Mouse (Mus musculus) testis, postnatal 14 days (tissue): Measurements from ENCODE around the gene Sgip1.

ENCODE experiments used
- DNase-seq: peaks from one replicate; pipeline ENCODE4 v3.0.0; 2021; ENCODE audit warnings: low spot score

The Sgip1 gene

DNA sequence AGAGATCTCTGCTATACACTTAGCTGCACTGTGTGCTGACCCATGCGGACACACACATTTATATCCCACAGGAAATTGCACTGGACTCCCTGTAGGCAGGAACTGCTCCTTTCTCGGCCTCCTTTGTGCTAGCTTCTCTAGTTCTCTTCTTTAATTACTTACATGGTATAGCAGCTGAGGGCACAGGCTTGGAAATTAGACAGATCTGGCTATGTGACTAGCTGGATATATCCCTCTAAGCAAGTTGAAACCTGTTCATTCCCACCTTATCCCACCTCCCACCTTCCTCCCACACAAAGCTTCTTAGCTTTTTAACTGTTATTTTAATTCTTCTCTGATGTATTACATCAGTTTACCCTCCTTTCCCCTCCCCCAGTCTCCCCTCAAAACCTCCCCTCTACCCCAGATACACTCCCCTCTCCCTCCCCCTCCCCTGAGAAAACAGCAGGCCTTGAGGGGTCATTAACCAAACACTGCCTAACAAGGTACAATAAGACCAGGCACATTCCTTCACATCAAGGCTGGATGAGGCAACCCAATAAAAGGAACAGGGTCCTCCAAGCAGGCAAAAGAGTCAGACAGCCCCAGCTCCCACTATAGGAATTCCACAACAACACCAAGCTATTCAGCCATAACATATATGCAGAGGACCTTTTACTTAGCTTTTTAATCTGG lies 34.6 kb downstream of the Sgip1 start:
- no peak for DNase-seq

DNA sequence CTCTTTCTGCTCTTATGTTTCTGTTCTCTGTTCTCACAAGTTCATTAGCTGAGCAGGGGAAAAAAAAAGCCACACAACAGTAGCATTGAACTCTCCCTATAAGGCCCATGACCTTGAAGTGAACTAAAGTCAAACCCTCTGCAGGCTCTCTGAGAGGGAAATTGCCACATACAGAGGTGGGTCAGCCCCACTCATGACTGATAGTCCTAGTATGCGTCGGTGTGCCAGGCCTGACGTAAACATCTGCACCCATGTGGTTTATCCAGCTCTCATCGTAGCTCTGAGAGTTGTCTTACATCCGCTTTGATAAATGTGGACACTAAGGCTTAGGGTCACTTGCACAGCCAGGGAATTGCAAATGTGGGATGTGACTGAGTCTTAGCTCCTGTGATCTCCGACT lies 38.8 kb downstream of the Sgip1 start:
- DNase-seq: no peak

DNA sequence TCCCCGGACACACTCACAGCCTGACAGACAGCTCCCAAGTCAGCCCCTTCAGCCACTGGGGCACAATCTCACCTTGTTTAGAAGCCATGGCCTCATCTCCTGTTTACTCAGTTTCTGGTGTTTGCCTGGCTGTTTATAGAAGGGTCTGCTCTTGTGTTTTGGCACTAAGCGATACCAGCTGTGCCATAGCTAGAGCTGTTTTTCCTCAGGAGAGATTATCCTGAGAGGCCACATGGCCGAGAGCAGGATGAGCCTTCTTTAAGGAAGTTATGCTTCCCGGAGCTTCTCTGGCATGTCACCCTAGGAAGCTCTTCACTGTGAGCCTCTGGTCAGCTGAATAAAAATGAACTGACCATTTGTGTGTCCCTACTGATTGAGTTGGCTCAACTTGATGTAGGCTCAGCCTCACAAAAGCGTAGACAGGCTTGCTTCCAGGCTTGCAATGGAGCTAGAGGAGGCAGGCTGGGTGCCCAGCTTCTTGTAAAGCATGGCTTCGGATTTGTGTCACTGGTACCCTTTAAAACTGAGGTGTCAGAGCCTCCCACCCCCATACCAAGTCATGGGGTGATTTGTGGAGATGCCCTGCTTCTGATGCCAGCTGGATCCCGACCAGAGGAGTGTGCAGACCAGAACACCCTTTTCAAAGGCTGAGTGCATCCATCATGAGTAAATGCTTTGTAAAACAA lies 42.1 kb downstream of the Sgip1 start:
- DNase-seq: no peak

DNA sequence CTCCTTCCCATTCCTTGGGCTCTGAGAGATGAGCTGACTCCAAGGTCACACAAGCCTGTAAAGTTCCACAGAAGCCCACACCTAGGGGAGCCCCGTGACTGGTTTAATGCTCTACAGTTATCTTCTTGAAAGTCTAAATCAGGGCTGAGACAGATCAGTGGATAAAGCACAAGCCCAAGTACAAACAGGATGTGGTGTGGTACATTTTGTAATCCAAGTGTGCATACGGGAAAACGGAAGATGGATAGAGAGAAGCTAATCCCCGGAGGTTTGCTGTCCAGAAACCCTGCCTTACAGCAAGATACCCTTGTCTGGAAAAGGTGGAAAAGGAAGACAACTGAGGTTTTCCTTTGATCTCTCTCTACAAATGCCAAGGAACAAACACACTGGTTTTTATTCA lies 44.1 kb downstream of the Sgip1 start:
- no peak for DNase-seq

DNA sequence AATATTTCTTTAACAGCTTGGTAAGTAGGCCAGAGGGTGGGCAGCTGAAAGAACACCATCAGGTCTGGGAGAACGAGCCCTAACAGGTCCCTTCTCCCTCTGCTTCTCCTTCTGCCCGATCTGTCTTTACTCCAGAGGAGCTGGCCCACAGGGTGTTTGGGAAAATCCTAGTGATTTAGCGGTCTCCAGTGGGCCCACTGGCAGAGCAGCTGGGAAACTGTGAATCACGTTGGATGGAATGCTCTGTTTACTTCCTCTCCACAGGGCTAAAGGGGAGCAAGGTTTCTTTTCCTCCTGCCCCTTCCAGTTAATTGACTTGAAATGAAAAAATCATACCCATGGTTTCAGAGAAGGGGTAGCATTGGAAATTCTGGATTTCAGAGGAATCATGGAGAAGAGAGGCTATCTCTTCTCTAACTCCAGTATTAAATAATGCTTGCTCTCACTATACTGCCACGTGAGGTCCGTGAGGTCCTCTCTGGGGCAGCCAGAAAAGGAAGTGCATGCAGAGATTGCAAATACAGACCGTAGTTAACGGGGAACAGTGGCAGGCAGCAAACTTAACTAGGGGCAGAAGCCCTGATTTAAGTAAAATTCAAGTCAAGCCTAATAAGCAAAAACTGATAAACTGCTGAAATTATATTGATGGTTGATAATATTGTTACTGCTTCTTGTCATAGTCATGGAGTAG lies 51.1 kb downstream of the Sgip1 start:
- no peak for DNase-seq

DNA sequence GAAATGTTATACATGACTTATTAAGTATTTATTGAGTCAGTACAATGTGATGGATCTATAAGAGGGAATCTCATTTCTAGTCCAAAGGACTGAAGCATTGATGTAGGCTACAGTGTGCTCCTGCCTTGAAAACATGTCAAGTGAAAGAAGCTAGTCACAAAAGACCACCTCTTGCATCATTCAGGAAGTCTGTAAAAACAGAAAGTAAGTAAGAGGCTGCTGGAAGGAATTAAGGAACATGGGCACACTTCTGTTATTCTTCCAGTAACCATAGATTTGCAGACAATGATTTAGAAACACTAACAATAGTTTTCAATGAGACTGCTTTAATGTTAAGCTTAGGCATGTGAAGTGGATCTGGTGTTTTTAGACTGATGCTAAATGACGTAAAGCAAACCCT lies 60.4 kb downstream of the Sgip1 start:
- no peak for DNase-seq

DNA sequence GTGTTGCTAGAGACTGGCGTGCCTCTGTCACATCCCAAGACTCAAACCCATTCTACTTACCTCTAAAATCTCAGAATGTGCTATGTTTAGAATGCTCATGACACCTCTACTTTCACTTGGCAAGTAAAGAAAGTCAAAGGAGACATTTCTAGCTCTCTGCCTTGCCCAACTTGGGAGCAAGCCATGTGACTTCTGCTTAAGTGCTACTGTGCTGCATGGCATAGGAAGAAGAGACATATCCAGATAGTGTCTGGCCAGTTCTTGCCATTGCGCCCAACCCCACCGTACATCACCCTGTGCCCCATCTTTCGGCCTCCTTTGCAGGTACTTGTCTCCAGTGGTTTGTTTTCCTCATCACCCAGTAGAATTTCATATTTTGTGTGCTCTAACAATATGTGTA lies 60.8 kb downstream of the Sgip1 start:
- DNase-seq: no peak

DNA sequence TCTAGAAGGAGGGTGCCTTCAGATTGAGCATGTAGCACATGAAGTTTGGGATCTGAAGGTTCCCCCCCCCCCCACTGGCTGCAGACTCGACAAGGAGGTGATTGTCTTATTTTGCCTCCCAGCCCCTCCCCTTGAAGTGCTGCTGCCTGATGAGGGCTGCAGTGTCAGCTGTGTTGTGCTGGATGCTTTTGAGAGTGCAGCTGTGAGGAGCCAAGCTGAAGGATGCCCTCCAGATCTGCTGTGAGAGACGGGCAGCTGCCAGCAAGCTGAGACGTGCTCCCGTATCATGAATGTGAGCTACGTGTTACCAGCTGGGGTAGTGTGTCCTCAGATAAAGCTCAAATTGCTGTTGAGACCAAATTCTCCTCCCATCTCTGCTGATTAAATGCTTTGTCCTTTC lies 63.5 kb downstream of the Sgip1 start:
- DNase-seq: no peak

DNA sequence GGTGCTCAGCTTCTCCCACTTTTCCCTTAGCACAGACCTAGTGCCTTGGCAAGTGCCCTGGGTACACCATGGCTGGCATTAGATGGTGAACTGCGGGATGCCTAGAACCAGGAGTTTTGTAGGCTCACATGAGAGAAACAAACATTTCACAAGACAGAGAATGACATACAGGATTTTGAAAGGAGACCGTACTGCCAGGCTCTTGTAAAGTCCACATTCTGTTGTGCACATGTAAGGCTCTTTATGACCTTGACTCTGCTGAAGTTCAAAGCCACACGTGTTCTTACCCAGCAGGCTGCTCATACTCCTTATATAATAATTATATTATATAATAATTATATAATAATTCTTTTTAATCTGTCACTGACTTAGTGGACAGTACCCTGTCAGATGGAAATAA lies 65.9 kb downstream of the Sgip1 start:
- DNase-seq: no peak

DNA sequence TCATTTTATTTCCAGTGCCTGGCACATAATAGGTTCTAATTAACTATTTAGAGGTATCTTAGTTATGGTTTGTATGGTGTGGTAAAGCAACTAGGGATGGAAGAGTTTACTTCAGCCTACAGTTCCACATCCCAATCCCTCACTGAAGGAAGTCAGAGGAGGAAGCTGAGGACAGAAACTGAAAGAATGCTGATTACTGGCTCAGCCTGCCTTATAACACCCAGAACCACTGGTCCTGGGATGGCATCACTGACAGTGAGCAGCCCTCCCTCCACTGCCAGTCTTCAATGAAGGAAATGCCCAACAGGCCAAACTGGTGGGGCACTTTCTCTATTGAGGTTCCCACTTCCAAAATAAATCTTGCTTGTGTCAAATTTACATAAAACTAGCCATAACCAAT lies 67.2 kb downstream of the Sgip1 start:
- DNase-seq: no peak

DNA sequence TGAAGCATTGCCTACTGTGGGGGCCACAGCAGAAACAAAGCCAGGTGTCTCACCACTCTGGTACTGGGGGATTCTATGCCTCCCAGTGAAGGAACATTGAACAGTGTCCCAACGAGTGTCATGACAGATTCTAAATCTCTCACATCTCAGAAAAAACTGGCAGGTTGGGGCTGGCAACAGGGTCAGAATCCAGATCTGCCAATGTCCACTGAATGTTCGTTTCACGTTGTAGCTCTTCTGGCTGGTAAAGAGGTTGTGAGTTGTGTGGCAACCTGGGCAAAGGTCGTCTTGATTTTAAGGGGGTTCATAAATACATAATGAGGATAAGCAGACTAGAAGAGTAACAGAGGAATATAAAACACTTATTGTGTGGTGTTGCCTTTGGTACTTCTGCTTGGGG lies 68.2 kb downstream of the Sgip1 start:
- DNase-seq: no peak

DNA sequence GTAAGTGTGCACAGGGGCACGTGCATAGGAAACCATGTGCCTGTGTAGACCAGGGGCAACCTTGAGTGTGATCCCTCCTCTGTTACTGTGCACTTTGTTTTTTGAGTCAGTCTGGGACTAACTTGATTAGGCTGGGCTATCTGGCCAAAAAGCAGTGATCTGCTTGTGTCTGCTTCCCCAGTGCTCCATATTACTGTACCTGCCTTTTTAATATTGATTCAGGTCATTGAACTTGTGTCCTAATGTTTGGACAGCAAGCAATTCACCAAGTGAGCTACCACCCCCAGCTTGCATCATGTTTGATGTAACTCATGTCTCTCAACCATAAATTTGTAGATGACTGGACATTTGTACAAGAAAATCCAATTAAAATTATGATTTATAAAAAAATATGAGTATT lies 69.2 kb downstream of the Sgip1 start:
- no peak for DNase-seq

DNA sequence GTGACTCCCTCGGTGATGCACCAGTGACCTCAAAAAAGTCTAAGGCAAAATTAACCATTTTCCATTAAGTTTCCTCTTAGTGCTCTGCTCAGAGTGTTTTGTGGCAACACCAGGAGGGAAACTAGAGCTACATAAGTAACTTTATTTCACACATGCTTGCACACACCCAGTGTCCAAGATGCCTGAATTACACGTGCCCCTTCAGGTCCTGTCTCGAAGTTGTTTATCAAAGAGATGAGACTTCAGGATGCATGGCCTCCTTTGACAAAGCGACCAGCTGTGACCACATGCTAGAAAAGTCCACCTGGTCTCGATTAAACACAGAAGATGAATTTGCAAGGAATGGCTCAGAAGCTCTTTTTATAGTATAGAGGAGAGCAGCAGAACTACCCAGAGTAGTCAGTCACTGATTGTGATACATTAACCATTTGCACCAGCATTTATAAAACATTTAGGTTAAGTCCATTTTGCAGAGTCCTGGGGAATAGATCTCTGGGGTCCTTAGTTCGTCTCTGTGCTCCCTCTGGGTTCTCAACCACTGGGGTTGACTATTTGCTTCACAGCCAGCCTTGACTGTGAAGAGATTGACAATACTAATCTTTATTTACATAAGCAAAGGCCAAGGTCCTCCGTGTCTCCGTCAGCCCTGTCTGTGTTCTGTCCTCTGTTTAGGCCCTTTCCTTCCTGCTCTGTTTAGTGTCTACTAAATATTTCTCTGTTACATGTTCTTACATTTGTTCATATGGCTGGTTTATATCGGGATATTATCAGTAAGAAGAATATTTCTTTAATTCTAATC lies 70.1 kb downstream of the Sgip1 start:
- DNase-seq: no peak

DNA sequence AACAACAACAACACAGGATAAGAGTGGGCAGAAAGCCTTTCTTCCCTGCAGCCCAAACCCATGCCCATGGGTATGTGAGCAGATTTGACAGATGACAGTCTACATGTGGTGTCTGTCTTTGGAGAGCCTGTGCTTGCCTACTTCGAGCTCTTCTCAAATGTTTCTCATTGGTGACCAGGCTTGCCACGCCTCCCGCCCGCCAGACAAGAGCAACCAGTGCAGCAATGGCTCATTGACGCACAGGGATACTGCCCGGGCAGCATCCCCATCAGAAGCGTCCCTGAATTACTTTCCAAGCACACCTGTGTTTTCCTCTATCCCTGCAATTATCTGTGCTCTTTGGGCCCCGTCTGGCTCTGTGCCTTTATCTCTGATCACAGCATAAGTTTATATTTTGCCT lies 72.2 kb downstream of the Sgip1 start:
- no peak for DNase-seq

DNA sequence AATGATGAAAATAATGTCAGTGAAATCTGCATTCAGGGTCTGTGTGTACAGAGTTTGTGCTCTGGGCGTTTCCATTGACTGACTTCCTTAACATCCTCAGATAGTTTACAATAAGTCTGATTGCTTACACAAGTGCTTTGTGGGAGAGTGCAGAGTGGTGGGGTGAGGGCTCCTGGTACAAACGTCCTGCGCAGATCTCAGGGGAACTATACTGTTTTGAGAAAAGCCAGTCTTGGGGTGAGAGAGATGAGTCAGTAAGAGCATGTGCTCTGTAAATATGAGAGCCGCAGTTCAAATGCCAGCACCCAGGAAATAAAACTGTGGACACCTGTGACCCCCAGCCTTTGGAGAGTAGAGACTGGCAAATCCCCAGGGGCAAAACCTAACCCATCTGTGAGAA lies 80.7 kb downstream of the Sgip1 start:
- DNase-seq: no peak

DNA sequence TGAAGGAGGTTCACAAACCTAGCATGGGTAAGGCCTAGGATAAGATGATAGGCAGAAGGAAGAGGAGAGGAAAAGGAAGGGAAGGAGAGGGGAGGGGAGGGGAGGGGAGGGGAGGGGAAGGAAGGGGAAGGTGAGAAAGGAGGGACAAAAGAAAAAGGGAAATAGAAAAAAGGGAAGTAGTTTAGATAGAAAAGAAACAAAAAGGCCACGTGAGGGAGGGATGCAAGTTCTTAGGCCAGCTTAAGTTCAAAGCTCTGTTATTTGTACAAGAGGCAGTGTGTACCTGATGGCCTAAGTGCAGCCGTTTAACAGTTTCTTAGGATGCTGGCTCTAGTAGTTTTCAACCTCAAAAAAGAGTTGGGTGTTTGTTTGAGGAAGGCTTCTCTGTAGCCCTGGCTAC lies 83.4 kb downstream of the Sgip1 start:
- no peak for DNase-seq

DNA sequence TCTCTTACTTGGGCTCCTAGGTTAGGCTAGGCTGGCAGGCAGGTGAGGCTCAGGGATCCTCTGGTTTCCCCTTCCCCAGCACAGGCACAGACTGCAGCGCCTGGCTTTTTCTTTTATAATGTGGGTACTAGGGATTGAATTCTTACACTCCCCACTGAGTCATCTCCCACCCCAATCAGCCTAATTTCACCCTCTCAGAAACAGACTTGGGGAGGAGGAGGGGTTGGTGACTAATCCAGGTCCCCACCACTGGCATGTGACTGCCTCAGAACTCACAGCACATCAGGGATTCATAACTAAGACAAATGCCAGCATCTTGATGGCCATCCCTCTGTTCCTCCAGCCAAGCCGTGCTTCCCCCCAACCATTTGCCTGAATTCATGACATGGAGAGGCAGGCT lies 85.1 kb downstream of the Sgip1 start:
- DNase-seq: no peak

DNA sequence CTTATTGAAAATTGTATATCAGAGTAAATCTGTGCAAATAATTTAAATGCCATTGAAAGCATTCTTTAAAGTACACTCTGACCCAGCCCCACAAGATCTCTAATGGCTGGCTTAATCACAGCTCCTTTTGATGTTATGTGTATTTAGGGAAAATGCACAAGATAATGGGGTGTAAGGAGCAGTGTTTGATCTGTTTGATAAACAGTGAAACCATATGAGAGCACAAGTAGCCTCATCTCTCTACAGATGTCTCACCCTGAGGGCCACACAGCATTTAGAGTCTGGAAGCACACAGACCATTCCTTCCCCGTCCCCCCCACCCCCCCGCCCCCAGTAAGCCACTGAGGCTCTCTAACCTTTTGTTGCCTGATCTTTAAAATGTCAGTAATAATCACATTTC lies 87.4 kb downstream of the Sgip1 start:
- DNase-seq: no peak

DNA sequence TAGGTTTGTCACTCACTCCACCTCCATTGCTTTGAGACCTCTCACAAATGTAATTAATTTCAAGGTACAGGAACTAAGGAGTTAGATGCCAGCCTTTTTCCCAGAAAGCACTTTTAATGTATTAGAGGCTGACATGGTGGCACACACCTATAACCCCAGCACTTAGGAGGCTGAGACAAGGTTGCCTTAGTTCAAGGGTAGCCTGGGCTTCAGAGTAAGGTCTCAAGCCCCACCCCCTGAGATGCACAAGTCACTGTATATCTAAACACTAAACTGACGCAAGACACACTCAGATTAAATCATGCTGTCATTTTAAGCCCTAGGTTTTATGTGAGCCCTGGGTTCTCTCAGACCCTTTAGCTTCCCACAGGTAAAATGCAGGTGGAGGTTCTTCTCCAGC lies 92.1 kb downstream of the Sgip1 start:
- no peak for DNase-seq

DNA sequence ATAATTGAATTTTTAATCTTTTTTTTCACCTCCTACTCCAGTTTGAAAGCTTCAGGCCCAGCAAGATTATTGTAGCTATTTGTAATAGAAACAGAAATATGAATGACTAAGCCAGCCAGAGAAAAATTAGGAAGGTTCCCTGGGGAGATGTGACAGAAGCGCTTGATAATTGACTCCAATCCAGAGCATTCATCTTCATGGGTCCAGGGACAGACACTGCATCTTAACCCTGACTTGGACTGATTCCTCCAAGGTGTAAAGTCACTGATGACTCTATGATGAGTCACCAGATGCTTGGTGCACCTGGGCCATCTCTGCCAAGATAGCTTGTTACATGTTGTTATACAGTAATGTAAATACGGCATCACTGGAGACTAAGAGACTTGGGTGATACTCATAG lies 92.6 kb downstream of the Sgip1 start:
- no peak for DNase-seq

DNA sequence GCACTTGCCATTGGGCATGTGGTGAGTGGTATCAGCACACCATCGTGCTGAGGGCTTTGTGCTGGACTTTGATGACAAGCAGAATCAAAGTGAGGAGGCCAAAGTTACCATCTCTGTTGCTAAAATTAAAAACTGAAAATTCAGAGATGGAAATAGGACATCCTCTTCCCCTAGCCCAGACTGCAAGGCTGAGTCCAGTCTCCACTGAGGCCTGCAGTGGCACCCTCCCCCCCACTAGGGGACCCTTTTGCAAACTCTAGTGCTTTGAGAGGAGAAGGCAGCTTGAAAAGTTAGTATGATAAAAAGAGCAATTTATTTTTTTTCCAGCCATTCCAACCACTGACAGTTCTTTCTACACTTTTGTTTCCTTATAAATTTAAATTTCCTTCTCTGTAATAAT lies 93.6 kb downstream of the Sgip1 start:
- DNase-seq: no peak

DNA sequence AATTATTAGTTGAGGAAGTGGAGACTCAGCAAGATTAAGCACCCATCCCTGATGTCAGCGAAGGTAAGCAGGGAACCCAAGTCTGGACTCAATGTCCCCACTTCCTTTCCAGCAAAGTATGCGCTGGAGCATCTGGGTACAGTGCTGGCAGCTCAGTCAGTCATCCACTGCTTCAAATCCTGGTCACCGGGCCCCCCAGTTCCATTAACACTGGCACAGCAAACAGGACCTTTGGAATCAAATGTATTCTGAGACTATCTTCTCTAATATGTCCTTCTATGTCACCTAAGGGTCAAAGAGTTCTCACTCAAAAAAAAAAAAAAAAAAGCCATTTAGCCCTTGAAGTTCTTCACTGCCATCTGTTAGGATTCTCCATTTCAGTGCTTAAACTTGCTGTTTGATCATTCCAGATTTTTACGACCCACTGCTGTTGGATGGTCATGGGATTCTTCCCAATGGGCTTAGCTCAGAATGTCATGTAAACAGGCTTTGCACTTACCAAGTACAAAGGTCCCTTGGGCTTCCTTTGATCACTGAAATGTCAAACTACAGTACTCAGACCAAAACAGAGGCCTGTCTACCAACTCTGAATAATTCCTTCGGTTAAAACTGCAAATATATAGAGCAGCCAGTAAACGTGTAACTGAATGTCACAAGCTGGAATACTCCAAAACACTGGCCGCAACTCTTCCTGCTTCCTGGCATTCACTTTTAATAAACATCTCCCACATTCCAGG lies 99.1 kb downstream of the Sgip1 start:
- no peak for DNase-seq
